Mouse (Mus musculus) megakaryocyte, embryonic 14.5 days (primary cell): ENCODE measurements around the gene Madcam1.

ENCODE experiments used
- FLI1 ChIP-seq: IDR thresholded peaks from 2 replicates; pipeline ENCODE4 v1.6.1; 2012; ENCODE audit warnings: low read length, inconsistent platforms, mixed read lengths
- GATA1 ChIP-seq: IDR thresholded peaks from 3 replicates; pipeline ENCODE4 v1.6.1; 2012; ENCODE audit warnings: mixed read lengths, low read length, inconsistent platforms, borderline replicate concordance

DNA sequence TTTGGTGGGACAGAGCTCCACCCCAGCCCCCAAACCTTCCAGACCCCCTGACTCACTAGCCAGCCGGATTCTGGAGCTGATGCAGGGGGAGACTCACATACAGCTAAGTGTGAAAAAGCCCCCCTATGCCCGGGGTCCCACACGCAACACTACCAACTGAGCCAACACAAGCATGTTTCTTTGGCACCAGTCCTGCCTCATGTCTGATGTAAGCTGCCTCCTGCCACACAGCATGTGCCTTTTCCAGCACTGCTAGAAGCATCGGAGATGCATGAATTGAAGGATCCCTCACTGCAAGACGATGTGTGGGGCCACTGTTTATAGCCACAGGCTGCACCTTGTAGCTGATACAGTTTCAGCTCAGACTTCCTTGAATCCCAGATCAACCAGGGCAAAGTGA, 36.0 kb upstream of the Madcam1 start:
- TF ChIP-seq GATA1 (no peak), FLI1 (no peak)
